Mouse (Mus musculus) stomach, embryonic 15.5 days (tissue): ENCODE data around the gene Kdm2b. TPM values are rescaled to one million over a fixed set of nuclear protein-coding genes. Genes with fewer than 3 reads are reported as not detected.
A peak's percentile ranks its signal among the peaks of the same experiment; 100 is the strongest.

Experiments used
- ATAC-seq: fragments of 200-750 bp; cut with Nextera tagmentation; 2 replicates; pipeline ENCODE4 v1.8.0; 2017; ENCODE audit warnings: low read depth, moderate number of reproducible peaks, moderate TSS enrichment; ENCODE audit not compliant: insufficient read depth, low FRiP score
- H3K27ac ChIP-seq: fragments of 300-500 bp; sonication (generic); 2 replicates; pipeline ENCODE4 v1.5.1; 2015; ENCODE audit warnings: mild to moderate bottlenecking, inconsistent platforms
- H3K27me3 ChIP-seq: fragments of 300-500 bp; sonication (generic); replicated peaks from 2 replicates; pipeline ENCODE4 v1.6.1; 2015; ENCODE audit warnings: inconsistent platforms
- H3K36me3 ChIP-seq: fragments of 300-500 bp; sonication (generic); 2 replicates; pipeline ENCODE4 v1.6.1; 2015; ENCODE audit warnings: inconsistent platforms
- H3K4me1 ChIP-seq: fragments of 300-500 bp; sonication (generic); 2 replicates; pipeline ENCODE4 v1.6.1; 2015; ENCODE audit warnings: inconsistent platforms
- H3K4me2 ChIP-seq: fragments of 300-500 bp; sonication (generic); 2 replicates; pipeline ENCODE4 v1.6.1; 2015; ENCODE audit warnings: mild to moderate bottlenecking, inconsistent platforms
- H3K4me3 ChIP-seq: fragments of 300-500 bp; sonication (generic); replicated peaks from 2 replicates; pipeline ENCODE4 v1.5.1; 2015; ENCODE audit warnings: inconsistent platforms
- H3K9ac ChIP-seq: fragments of 300-500 bp; sonication (generic); 2 replicates; pipeline ENCODE4 v1.6.1; 2015; ENCODE audit warnings: inconsistent platforms
- H3K9me3 ChIP-seq: fragments of 300-500 bp; sonication (generic); 2 replicates; pipeline ENCODE4 v1.6.1; 2016; ENCODE audit warnings: inconsistent platforms
- WGBS: fragments of 180-500 bp; shearing (Covaris S2); methylation state at CpG from one replicate; pipeline ENCODE4 v1.1.7; 2015; 5-methylcytosine and 5-hydroxymethylcytosine counted together
- polyA plus RNA-seq: library from polyadenylated mRNA; unstranded; fragments of >200 nt; fragmentation: Nextera tagmentation; extraction: Ambion mirVana; gene quantifications from 2 replicates; pipeline ENCODE4 v1.2.1, GENCODE M21; 2015

The Kdm2b gene
- polyA plus RNA-seq, result 29.6 and 31.7 TPM in 2 replicates

DNA sequence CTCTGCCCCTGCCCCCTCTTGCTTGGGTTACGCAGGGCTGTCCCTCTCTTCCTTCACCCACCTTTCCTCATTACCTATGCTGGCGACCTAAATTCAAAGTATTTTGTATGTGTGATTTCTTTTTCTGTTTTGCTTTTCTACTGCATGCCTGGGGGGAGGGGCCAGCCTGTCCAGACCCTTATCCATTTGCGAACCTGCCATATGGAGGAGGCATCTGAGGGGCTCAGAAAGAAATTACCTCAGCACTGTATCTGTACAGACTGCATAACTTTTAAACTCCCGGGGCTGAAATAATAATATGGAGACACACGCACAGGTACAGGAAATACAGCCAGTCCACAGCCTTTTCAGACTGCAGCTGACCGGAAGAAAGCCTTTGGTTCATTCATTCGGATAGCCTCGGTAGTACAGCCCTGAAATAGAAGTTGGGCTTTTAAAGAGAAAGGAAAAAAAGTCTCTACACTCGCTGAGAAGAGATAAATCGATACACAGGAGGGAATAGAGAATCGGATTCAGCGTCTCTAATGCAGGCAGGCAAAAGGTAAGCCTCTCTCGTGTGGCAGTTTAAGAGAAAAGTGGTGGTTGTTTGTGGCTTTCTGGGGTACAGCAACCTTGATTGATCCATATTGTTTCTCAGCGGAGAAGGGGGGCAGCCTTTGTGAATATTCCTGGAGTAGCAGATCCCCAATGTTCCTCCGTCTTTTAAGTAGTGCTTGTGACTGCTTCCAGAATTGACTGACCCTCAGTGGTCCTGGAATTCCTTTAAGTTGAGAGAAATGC, at the start of gene Kdm2b:
Kdm2b (minus strand) TSS at position 273 of the 780 bp plus-strand sequence.
- Histone ChIP-seq H3K4me2 (peak within 1 kb of the TSS; percentile 89), H3K36me3 (no peaks in the 10 kb centered on the region), H3K27ac (peak within 1 kb of the TSS; percentile 78), H3K4me3 (peak within 1 kb of the TSS; percentile 73), H3K4me1 (peaks cover 14% of the 10 kb centered on the region), H3K9ac (peak within 1 kb of the TSS; percentile 47), H3K27me3 (no peaks in the 10 kb centered on the region), H3K9me3 (no peaks in the 10 kb centered on the region)
- WGBS, result 8% methylated on average over 15 of the region's 15 CpGs
- 0 out of 2 replicates have a peak, but pooled peaks have one; percentile 0 for ATAC-seq

DNA sequence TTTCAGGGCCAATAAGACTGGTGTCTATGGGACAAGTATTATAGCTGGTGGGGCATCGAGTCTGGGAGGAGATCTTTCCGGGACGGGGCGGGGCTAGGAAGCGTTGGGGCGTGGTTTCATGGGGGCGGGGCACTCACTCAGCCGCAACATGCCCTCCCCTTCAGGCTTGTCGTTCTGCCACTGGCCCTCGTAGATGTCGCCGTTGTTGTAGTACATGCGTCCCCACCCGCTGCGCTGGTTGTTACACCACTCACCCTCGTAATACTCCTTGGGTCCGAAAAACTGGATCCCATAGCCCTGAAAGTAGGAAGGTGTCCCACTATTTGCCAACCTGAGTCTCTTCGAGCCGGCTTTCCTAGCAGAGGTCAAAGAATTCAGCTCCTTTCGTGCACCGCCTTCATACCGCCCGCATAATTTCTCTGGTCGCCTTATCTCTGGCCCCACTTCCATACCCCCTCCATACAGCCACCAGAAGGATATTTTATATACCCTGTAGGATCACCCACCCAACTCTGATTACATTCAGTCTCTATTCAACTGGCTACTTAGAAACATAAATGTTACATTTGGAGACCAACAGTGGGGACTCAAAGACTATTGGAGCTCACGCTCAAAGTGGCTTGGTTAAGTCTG, 49.6 kb upstream of the Kdm2b start:
- no peak overlapping the region for H3K27ac ChIP-seq
- 0 out of 2 replicates have a peak, but pooled peaks cover 3% of the 10 kb centered on the region for H3K4me1 ChIP-seq
- peak overlapping the region; percentile 64 for H3K4me2 ChIP-seq
- H3K27me3 ChIP-seq, result no peaks in the 10 kb centered on the region
- 6% methylated on average over 25 of the region's 25 CpGs for WGBS
- H3K9me3 ChIP-seq, result no peaks in the 10 kb centered on the region
- no peaks in the 10 kb centered on the region for H3K36me3 ChIP-seq
- peak; percentile 81 for ATAC-seq
- no peak overlapping the region for H3K9ac ChIP-seq
- peak overlapping the region; percentile 35 for H3K4me3 ChIP-seq

DNA sequence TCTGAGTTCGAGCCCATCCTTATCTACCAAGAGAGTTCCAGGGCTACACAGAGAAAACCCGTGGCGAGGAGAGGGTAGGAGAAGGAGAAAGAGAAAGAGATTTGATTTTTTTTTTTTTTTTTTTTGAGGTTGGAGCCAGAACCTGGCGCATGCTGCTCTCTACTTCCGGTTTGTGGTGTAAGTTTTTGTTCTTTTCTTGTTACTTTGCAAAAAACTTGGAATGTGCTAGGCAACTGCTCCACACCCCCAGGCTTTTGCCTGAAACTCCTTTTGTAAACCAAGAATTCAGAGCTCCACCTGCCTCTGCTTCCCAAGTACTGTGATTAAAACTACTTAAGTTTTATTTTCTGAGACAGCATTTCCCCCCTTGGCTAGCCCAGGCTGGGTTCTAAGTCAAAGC, 48.5 kb upstream of the Kdm2b start:
- no peak overlapping the region for H3K27ac ChIP-seq
- H3K27me3 ChIP-seq, result no peaks in the 10 kb centered on the region

DNA sequence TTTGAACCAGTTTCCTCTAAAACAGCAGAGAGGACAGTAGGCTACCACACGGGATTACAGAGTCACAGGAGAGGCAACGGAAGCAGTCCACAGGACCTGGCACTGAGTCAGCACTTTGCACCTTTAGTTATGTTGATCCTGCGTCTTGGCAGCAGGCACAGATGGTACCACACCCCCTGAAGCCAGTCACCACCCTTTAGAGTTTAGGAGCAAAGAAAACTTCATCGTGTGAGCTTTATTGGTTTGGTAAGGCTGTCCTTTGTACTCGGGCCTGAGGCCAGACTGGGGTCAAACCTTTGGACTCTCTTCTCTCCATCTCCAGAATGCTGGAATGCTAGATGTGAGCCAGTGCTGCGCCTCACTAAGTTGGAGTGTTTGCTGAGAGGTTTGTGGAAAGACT, 45.9 kb upstream of the Kdm2b start:
- ATAC-seq, result peak; percentile 47; the same call in 1 of the 2 replicates
- 0 out of 2 replicates have a peak, but pooled peaks cover 3% of the 10 kb centered on the region for H3K4me1 ChIP-seq
- H3K4me3 ChIP-seq, result no peak overlapping the region
- H3K9ac ChIP-seq, result no peak overlapping the region
- 0 out of 2 replicates have a peak overlapping the region, but pooled peaks have one; percentile 16 for H3K27ac ChIP-seq
- no peaks in the 10 kb centered on the region for H3K27me3 ChIP-seq
- no peaks in the 10 kb centered on the region for H3K9me3 ChIP-seq
- 27% methylated on average over 6 of the region's 6 CpGs for WGBS
- no peak overlapping the region for H3K4me2 ChIP-seq
- H3K36me3 ChIP-seq, result peaks cover 8% of the 10 kb centered on the region; the same call in 1 of the 2 replicates

More for the DNA sequence above, 48.5 kb upstream of the Kdm2b start:
- WGBS, result 88% methylated on average over 5 of the region's 5 CpGs
- H3K9me3 ChIP-seq, result no peaks in the 10 kb centered on the region
- no peak overlapping the region for H3K9ac ChIP-seq
- 0 out of 2 replicates have a peak, but pooled peaks cover 3% of the 10 kb centered on the region for H3K4me1 ChIP-seq
- no peak overlapping the region for H3K4me2 ChIP-seq
- H3K4me3 ChIP-seq, result no peak overlapping the region
- no peak for ATAC-seq
- H3K36me3 ChIP-seq, result no peaks in the 10 kb centered on the region

DNA sequence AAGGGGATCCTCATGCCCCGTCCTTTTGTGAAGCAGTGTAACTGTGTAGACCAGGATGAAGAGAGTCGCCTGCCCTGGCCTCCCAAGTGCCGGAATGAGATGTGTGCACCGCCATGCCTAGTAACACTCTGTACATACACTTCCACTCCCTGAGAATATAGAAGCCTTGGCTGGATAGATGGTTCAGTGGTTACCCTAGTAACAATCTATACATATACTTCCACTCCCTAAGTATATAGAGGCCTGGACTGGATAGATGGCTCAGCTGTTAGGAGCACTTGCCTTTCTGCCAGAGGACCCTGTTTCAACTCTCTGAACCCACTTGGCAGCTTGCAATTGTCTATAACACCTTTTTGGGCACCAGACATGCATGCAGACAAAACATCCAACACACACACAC, 45.5 kb upstream of the Kdm2b start:
- Histone ChIP-seq H3K4me1 (0 out of 2 replicates have a peak, but pooled peaks cover 3% of the 10 kb centered on the region), H3K9ac (no peak overlapping the region), H3K9me3 (no peaks in the 10 kb centered on the region), H3K4me2 (no peak overlapping the region), H3K4me3 (no peak overlapping the region), H3K27ac (no peak overlapping the region), H3K36me3 (peaks cover 8% of the 10 kb centered on the region; the same call in 1 of the 2 replicates), H3K27me3 (no peaks in the 10 kb centered on the region)
- ATAC-seq, result no peak
- 80% methylated on average over 4 of the region's 4 CpGs for WGBS

DNA sequence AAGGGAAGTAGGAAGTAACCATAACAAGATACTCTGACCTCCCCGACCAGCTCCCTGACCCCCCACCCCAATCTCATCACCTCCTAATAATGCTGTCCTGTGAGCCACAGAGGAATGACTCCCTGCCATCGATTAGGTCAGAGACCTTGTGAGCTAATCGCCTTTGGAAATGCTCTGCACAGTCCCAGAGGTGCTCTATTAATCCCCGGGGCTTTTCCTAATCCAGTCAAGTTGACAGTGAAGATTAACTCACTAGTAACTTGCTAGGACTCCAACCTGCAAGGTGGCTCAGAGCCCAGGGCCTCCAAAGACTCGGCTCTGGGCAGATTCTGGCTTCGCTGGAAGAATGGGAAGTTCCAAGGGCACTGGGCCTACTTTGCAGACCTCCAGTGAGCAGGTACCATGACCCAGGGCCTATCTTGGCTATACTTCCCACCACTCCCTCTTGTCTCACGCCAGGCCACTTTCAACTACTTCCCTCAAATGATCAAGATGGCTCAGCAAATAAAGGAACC, 44.1 kb upstream of the Kdm2b start:
- no peaks in the 10 kb centered on the region for H3K9me3 ChIP-seq
- H3K4me1 ChIP-seq, result 0 out of 2 replicates have a peak, but pooled peaks cover under 1% of the 10 kb centered on the region
- no peak overlapping the region for H3K4me3 ChIP-seq
- no peak overlapping the region for H3K9ac ChIP-seq
- H3K4me2 ChIP-seq, result no peak overlapping the region
- H3K27me3 ChIP-seq, result no peaks in the 10 kb centered on the region
- ATAC-seq, result no peak
- WGBS, result 61% methylated on average over 7 of the region's 7 CpGs
- no peak overlapping the region for H3K27ac ChIP-seq
- peaks cover 14% of the 10 kb centered on the region; the same call in 1 of the 2 replicates for H3K36me3 ChIP-seq

DNA sequence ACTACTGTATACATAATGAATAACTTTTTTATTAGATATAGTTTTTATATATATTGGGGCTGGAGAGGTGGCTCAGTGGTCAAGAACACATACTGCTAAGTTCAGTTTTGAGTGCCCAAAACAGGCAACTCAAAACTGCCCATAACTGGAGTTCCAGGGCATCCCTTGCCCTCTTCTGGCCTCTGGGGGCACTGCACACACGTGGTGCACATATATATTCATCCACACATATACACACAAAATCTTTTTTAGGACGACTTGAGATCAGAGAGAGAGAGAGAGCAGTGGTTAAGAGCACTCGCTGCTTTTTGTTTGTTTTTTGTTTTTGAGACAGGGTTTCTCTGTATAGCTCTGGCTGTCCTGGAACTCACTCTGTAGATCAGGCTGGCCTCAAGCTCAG, 41.7 kb upstream of the Kdm2b start:
- H3K27me3 ChIP-seq, result no peaks in the 10 kb centered on the region
- peaks cover 14% of the 10 kb centered on the region; the same call in 1 of the 2 replicates for H3K36me3 ChIP-seq
- ATAC-seq, result no peak
- H3K4me3 ChIP-seq, result no peak overlapping the region
- H3K27ac ChIP-seq, result no peak overlapping the region
- 0 out of 2 replicates have a peak, but pooled peaks cover 3% of the 10 kb centered on the region for H3K4me1 ChIP-seq
- WGBS, result 92% methylated on average over 3 of the region's 3 CpGs
- H3K4me2 ChIP-seq, result no peak overlapping the region
- H3K9me3 ChIP-seq, result no peaks in the 10 kb centered on the region
- H3K9ac ChIP-seq, result no peak overlapping the region

DNA sequence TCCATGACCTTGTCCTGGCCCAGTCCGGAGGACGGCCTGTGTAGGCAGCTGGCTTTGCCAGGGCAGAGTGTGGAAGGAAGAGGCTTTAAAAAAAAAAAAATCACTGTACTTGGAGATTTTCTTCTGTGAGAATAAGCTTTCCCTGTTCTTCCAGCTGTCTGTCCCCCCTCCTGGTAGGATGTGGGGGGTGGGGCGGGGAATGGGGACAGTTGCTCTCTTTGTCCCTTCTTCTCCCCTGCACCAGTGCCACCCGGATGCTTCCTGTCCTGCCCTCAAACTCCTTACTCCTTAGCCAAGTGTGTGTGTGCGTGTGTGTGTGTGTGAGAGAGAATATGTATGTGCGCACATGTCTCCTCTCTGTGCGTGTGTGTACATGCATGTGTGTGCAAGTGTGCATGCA, 40.1 kb upstream of the Kdm2b start:
- 75% methylated on average over 7 of the region's 7 CpGs for WGBS
- Histone ChIP-seq H3K4me3 (no peak overlapping the region), H3K36me3 (peaks cover 14% of the 10 kb centered on the region; the same call in 1 of the 2 replicates), H3K4me1 (0 out of 2 replicates have a peak, but pooled peaks cover 3% of the 10 kb centered on the region), H3K27me3 (no peaks in the 10 kb centered on the region), H3K4me2 (no peak overlapping the region), H3K9me3 (no peaks in the 10 kb centered on the region), H3K27ac (no peak overlapping the region), H3K9ac (no peak overlapping the region)
- ATAC-seq, result no peak

DNA sequence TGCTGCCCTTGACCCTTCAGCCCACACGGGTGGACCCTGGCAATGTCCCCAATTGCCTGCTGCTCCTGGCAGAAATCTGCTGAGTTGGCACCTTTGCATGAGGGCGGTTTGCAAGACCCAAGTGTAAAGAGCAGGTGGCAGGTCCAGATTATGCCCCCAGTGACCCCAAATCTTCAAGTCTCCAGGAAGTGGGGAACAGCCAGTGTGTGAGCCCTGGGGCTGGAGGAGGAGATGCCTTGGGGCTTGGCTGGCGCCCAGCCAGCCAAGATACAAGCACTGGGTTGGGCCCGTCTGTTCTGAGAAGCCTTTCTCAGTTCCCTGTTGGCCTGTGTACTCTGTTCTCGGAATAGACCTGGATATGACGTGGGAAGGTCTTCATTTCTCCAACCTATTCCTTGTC, 37.8 kb upstream of the Kdm2b start:
- no peak for ATAC-seq
- Histone ChIP-seq H3K4me2 (no peak overlapping the region), H3K36me3 (peaks cover 14% of the 10 kb centered on the region; the same call in 1 of the 2 replicates), H3K9me3 (no peaks in the 10 kb centered on the region), H3K27ac (no peak overlapping the region), H3K4me3 (no peak overlapping the region), H3K27me3 (no peaks in the 10 kb centered on the region), H3K4me1 (0 out of 2 replicates have a peak, but pooled peaks cover 3% of the 10 kb centered on the region), H3K9ac (no peak overlapping the region)
- WGBS, result 55% methylated on average over 6 of the region's 6 CpGs

DNA sequence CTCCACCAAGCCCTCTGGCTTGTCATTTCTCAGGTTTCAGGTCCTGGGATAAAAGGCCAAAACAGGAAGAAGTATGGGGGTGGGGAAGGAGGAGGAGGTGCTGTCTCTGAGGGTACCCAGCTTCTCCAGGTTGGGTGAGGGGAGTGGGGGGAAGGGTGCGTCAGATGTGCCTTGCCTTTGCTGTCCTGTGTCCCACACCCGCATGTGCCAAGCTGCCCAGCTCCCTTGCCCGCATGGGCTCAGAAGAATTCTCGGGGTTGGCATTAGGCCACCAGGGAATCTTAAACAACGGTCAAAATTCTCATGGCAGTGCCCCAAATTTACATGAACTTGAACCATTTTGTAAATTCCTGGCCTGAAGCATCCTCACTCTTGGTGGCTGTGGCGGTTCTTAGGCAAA, 36.8 kb upstream of the Kdm2b start:
- 55% methylated on average over 6 of the region's 6 CpGs for WGBS
- no peak for ATAC-seq
- Histone ChIP-seq H3K4me1 (0 out of 2 replicates have a peak, but pooled peaks cover 3% of the 10 kb centered on the region), H3K4me3 (no peak overlapping the region), H3K4me2 (no peak overlapping the region), H3K27ac (no peak overlapping the region), H3K9ac (no peak overlapping the region), H3K27me3 (no peaks in the 10 kb centered on the region), H3K36me3 (peaks cover 11% of the 10 kb centered on the region; the same call in 1 of the 2 replicates), H3K9me3 (no peaks in the 10 kb centered on the region)

DNA sequence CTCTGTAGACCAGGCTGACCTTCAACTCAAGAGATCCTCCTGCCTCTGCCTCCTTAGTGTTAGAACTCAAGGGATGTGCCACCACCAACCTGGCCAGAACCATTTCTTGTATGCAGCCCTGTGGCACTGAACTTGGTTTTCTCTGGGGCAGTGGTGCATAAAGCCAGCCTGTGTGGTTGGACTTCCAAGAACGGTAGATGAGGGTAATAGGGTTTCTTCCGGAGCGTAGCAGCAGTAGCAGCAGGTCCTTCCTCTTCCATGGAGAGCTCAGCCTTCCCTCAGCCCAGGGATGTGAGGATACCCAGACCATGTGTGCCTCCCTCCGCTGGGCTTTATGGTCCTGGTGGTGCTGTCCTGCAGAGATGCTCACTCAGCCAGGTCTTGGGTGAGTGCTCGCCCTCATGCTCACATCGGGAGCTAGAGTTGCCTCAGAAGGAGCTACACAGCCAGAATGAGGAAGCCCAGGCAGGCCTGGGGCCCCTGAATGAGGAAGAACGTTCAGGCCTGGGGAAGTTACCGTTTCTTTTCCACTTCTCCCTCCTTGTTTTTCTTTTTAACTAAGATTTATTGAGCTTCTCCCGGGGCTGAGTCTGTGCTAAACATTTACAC, 35.4 kb upstream of the Kdm2b start:
- Histone ChIP-seq H3K4me2 (no peak overlapping the region), H3K4me1 (0 out of 2 replicates have a peak, but pooled peaks cover 3% of the 10 kb centered on the region), H3K27me3 (no peaks in the 10 kb centered on the region), H3K27ac (0 out of 2 replicates have a peak overlapping the region, but pooled peaks have one; percentile 36), H3K9ac (no peak overlapping the region), H3K36me3 (0 out of 2 replicates have a peak, but pooled peaks cover 6% of the 10 kb centered on the region), H3K9me3 (no peaks in the 10 kb centered on the region), H3K4me3 (no peak overlapping the region)
- 62% methylated on average over 9 of the region's 9 CpGs for WGBS
- no peak for ATAC-seq
